Mouse (Mus musculus) brain, adult 10 weeks (tissue): Measurements from ENCODE around the gene Pgk2. TPM values are rescaled to one million over a fixed set of nuclear protein-coding genes. Genes with fewer than 3 reads are reported as not detected.

Experiments
- polyA plus RNA-seq: library from polyadenylated mRNA; stranded (reverse); fragments of 350-450 nt; fragmentation: Illumina TruSeq; extraction: RNeasy Lipid Tissue Mini Kit (QIAGEN cat#74804); gene quantifications from one replicate; pipeline ENCODE4 v1.2.3, GENCODE M21; 2015; ENCODE audit warnings: low read depth, low replicate concordance

The Pgk2 gene
- not detected for polyA plus RNA-seq

GRCm38 (mm10) chr17:40208540-40208939 lies at the start of gene Pgk2:
Gene Pgk2, minus strand, starts transcription at chr17:40208640.

GRCm38 (mm10) chr17:40242135-40242534 lies 33.7 kb upstream of the Pgk2 start, which contains the start of gene Crisp3:
Gene Crisp3, minus strand, starts transcription at chr17:40242288.

Other genes with a start within 250 kb of the Pgk2 start
- gene AC192777.2, start 113.2 kb downstream of the Pgk2 start, polyA plus RNA-seq = not detected
- gene Crisp3, start 33.6 kb upstream of the Pgk2 start, polyA plus RNA-seq = not detected
- gene Crisp1, start 110.6 kb upstream of the Pgk2 start, polyA plus RNA-seq = not detected